Mouse (Mus musculus): ENCODE data around the gene Kif4.

Kif4 gene

DNA sequence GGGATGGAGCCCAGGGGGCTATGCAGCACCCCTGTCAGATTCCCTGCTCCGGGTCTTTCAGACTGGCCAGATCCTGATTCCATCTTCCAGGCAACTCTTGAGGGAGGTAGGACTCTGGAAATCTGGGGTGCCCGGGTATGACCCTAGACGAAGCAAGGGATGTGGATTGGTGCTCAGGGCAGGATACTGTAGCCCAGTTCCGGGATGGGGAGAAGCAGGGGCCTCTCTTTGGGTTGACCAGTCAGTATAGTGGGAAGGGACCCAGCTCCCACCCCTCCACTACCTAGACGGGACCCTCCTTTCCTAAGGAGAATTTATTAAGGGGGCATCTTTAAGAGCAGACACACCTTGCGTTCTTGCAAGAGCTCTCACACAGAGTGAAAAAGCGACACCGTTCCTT is 104.7 kb downstream of the Kif4 start:
- DNase-seq (ENCODE audit: low spot score) = no peak

DNA sequence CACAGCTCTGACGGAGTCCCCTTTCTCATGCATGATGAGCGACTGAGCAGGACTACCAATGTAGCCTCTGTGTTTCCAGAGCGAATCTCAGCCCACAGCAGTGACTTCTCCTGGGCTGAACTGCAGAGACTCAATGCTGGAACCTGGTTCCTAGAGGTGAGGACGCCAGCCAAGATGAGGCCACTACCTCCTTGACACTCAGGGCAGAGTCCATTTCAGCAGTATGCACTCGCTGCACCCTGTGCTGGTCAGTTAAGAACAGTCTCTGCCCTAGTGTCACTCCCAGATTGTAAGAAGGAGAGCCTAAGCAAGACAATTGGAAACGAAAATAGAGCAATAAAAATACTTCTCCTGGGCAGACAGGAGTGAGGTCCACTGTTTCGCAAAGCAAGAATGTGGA is 108.8 kb downstream of the Kif4 start:
- no peak for DNase-seq (ENCODE audit: low spot score)

DNA sequence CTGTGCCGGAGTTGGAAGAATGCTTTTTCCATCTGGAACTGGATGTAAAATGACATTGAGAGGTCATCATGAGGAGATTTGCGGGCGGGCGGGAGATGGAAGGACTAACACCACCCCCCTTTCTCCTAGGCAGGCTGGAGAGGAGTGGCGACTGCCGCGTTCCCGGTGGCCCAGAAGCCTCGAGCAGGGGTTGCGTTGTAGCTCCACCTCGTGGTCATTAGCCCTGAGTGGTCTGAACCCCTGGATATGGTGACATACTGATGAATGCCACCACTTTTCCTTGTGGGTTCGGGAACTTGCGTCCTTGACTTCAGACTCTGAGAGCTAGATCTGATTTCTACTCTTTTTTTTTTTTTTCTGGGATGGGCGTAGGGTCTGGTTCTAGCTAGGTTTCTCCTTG is 113.4 kb downstream of the Kif4 start:
- DNase-seq (ENCODE audit: low spot score) = peak; percentile 42

DNA sequence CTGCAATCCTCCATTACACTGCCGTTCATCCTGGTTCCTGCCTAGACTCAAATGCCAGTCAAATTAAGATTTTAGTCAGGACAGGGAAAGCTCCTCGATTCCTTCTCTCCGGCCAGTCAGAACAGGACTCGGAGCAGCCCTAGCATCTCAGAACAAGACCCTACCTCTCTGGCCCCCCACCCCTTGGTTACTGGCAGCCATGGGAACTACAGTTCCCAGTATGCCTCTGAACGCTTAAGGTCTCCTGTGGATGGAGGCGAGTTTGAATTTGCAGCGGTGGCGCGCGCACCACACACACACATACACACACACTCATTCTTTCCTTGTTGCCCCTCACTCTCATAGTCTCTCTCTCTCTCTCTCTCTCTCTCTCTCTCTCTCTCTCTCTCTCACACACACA is 113.9 kb downstream of the Kif4 start:
- no peak for DNase-seq (ENCODE audit: low spot score)

DNA sequence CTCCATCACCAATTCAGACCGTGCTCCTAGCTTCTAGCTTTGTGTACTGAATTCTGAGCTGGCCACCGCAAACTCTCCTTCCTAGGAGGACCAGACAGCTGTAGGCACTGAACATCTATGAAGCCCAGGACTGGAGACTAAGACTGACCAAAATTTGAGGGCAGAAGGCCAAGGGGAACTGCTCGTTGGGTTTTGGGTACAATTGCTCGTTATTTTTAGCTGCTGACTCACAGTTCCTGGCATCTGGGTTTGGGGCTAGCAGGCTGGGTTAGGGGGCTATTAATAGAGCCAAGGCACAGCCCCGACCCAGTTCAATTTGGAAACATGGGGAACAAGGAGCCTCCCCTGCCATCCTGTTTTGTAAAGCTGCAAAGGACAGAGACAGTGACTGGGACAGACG is 115.2 kb downstream of the Kif4 start:
- DNase-seq (ENCODE audit: low spot score) = no peak

DNA sequence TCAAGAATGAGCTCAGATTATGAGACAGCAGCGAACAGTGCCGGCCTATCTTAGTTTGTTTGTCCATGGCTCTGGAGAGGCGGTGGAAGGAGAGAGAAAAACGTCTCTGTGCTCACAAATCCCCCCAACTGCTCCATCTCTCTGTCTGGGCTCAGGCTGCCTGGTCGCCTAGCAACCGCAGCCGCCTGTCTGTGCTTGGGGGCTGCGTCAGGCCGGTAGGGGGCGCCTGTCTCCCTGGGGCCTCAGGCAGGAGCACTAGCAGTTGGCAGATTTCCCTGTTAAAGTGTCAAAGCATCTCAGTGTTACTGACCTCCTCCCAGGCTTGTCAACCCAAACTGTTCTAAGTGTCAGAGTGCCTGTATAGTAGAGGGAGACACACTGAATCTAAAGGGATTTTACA is 116.4 kb downstream of the Kif4 start:
- peak; percentile 9 for DNase-seq (ENCODE audit: low spot score)

DNA sequence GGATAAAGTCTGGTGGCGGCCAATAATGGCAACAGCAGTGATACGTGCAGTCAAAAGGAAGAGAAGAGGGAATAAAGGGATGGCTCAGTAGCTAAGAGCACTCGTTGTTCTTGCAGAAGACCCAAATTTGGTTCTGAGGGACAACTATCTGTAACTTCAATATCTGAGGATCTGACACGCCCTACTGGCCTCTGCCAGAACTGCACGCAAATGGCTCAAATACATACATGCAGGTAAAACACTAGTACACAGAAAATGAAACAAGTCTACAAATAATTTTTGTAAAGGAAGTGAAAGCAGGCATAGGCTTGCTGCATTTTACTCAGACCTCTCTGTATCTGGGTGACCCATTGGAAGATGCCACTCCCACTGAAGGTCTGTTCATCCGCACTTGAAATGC is 140.3 kb downstream of the Kif4 start:
- DNase-seq (ENCODE audit: low spot score) = no peak

DNA sequence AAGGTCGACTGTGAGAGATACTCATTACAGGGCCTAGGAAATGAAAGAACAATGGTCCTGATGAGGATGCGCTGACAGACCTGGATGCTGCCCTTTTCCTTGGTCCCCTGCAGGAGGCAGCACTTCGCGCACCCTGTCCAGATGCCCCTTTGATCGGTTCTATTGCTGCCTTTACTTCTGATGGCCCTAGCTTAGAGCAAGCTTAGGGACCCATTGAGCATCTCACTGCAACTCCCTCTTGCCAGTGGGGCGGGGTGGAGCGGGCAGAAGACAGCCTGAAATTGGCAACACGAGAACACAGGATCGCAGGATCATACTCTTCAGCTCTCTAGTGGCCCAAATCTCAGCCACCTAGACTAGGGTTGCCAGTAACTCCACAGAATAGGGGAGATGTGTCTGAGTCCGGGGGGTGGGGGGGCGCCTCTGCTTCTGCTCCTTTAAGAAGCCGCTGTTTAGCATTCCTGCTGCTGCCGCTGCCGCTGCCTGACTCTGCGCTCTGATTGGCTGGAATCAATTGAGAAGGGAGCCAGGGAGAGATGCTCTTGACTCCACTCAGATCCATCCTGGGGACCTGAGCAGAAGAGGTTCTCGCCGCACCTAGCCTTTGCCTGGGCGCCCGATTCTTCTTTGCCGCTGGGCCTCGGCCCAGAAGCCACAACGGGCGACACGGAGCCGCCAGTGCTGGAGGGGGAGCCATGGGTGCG is 141.8 kb downstream of the Kif4 start, which contains the start of gene Dlg3:
TSS of gene Dlg3 (plus strand) at position 542 of the 704 bp plus-strand sequence.
- DNase-seq (ENCODE audit: low spot score) = peak; percentile 51

DNA sequence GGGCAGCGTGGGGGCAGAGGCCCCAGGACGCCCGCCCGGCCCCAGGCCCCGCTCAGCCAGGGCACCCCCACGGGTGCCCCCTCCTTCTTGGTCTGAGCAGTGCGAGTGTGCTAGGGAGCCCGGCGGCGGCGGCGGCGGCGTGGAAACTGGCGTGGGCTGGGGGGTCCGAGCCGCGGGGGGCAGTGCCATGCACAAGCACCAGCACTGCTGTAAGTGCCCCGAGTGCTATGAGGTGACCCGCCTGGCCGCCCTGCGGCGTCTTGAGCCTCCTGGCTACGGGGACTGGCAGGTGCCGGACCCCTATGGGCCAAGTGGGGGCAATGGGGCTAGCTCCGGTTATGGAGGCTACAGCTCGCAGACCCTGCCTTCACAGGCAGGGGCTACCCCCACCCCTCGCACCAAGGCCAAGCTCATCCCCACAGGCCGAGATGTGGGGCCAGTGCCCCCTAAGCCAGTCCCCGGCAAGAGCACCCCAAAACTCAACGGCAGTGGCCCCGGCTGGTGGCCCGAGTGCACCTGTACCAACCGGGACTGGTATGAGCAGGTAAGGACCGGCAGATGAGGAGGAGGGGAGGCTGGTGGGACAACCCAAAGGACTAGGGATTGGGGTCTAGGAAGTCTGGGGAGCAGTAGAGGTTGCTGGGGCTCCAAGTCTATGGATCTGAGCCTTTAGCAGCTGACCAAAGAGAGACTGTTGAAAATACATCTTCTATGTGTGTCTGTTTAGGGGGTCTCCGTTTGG is 142.5 kb downstream of the Kif4 start:
- DNase-seq (ENCODE audit: low spot score) = no peak

DNA sequence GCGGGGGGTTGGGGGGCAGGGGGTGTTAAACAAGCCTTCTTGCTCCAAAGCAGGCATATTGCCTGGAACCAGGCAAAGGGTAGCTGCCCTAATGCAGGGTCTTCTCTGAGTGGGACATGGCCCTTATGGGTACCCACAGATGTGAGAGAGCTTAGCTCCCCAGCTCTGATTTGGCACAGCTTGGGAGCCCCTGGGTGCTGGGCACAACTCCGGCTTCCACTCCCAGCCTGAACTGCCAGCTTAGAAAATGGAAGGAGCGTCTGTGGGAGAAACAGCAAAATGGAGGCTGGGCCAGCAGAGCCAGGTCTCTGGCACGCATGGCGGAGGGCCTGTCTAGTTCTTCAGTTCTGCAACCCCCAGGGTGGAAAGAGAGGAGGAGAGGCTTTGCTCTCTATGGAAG is 143.7 kb downstream of the Kif4 start:
- no peak for DNase-seq (ENCODE audit: low spot score)

DNA sequence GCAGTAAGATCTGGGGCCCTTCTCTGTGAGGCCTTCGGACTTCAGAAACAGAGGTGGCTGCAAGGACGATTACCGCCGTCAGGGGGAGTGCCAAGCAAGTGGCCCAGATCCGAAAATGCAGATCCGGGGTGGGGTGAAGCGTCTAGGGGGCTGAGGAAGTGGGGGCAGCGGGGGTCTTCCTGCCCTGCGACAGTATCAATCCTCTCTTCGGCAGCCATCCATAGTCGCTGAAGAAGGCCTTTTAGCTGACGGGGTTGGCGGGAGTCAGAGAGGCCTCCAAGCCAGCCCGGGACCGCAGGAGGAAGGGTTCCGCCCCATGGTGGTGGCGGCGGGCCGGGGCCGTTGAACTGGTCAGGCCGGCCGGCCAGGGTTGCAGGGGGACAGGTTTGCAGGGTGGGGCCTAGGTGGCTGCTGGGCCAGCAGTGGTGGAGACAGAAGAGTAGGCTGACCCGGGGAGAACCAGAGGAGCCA is 148.8 kb downstream of the Kif4 start:
- DNase-seq (ENCODE audit: low spot score) = peak; percentile 40

DNA sequence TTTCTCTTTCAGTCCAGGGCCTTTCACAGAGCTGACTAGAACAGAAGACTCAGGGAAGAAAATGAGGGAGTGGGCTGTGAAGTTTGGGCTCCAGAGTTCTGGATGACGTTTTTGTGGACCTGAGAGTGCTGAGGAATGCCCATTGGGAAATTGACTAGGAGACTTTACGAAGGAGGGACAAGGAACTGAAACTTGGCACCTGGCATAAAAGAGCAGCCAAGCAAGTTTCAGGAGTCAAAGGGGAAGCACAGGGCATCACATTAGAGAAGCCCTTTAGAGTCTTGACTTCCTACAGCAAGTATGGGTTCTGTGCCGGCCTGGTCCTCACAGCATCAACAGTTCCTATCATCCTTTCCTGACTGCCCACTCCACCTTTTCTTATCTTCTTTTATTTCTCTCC is 149.9 kb downstream of the Kif4 start:
- no peak for DNase-seq (ENCODE audit: low spot score)

DNA sequence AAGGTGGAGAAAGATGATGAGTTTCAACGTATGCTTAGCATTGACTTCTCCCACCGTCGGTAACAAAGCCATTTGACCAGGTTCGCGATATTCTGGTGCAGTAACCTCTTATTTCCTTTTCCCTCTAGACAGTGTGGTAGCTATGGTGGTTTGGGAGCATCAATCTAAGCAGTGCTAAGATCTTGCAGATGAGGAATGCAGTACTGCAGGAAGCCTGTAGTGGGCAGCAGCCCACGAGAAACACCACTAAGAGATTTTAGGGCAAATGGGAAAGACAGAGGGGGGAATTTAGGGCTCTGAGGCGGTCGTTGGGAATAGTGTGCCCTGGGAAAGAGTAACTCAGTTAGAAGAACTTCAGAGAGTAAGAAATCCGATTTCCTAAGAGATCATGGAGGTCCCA is 151.0 kb downstream of the Kif4 start:
- peak; percentile 46 for DNase-seq (ENCODE audit: low spot score)
